Mouse (Mus musculus) myocyte (in vitro differentiated cells): ENCODE data around the gene Adcy10. TPM values are rescaled to one million over a fixed set of nuclear protein-coding genes. Genes with fewer than 3 reads are reported as not detected.

Experiments
- H3K27me3 ChIP-seq: one replicate; pipeline ENCODE4 v1.6.1; 2011; ENCODE audit not compliant: control insufficient read depth, insufficient read depth, insufficient read length
- H3K36me3 ChIP-seq: one replicate; pipeline ENCODE4 v1.6.1; 2011; ENCODE audit not compliant: control insufficient read depth, insufficient read depth
- H3K4me2 ChIP-seq: one replicate; pipeline ENCODE4 v1.6.1; 2011; ENCODE audit warnings: low read depth, control low read depth
- H3K4me3 ChIP-seq: one replicate; pipeline ENCODE4 v1.5.1; 2011; ENCODE audit warnings: mild to moderate bottlenecking, control low read depth, moderate library complexity
- H3K79me2 ChIP-seq: one replicate; pipeline ENCODE4 v1.6.1; 2011; ENCODE audit not compliant: control insufficient read depth, insufficient read depth
- H3ac ChIP-seq: one replicate; pipeline ENCODE4 v1.6.1; 2011; ENCODE audit not compliant: control insufficient read depth, insufficient read length
- CEBPB ChIP-seq: IDR thresholded peaks from 2 replicates; pipeline ENCODE4 v1.6.1; 2011; ENCODE audit warnings: mild to moderate bottlenecking, moderate library complexity; ENCODE audit not compliant: poor library complexity, insufficient read depth, severe bottlenecking
- E2F4 ChIP-seq: IDR thresholded peaks from one replicate; pipeline ENCODE4 v1.6.1; 2011; ENCODE audit warnings: mild to moderate bottlenecking, control low read depth, moderate library complexity; ENCODE audit not compliant: insufficient read depth
- MAX ChIP-seq: IDR thresholded peaks from one replicate; pipeline ENCODE4 v1.6.1; 2011; ENCODE audit warnings: low read depth, mild to moderate bottlenecking, control low read depth
- MYOD1 ChIP-seq, 3 experiments: IDR thresholded peaks; one replicate each; pipeline ENCODE4 v1.6.1; 2011; ENCODE audit warnings: control low read depth in 2 of 3, low read depth in 2 of 3, mild to moderate bottlenecking in 2 of 3, moderate library complexity in 1 of 3; ENCODE audit not compliant: insufficient read length in 2 of 3, control insufficient read depth in 1 of 3
- MYOG ChIP-seq, 3 experiments: IDR thresholded peaks; one replicate each; pipeline ENCODE4 v1.6.1; 2011; ENCODE audit warnings: control low read depth in 2 of 3, low read depth in 2 of 3, mild to moderate bottlenecking in 2 of 3; ENCODE audit not compliant: insufficient read length in 2 of 3, control insufficient read depth in 1 of 3, insufficient read depth in 1 of 3
- POLR2A ChIP-seq: IDR thresholded peaks from one replicate; pipeline ENCODE4 v1.6.1; 2011; ENCODE audit warnings: low read depth, mild to moderate bottlenecking, control low read depth, moderate library complexity; ENCODE audit not compliant: insufficient read length
- POLR2AphosphoS2 ChIP-seq: IDR thresholded peaks from one replicate; pipeline ENCODE4 v1.6.1; 2011; ENCODE audit warnings: low read depth, control low read depth; ENCODE audit not compliant: insufficient read length
- REST ChIP-seq: IDR thresholded peaks from one replicate; pipeline ENCODE4 v1.6.1; 2011; ENCODE audit warnings: mild to moderate bottlenecking, control low read depth, moderate library complexity; ENCODE audit not compliant: insufficient read depth, insufficient read length
- SRF ChIP-seq: IDR thresholded peaks from one replicate; pipeline ENCODE4 v1.6.1; 2011; ENCODE audit warnings: low read depth; ENCODE audit not compliant: control insufficient read depth, insufficient read length
- TCF12 ChIP-seq: IDR thresholded peaks from one replicate; pipeline ENCODE4 v1.6.1; 2011; ENCODE audit warnings: mild to moderate bottlenecking, control low read depth; ENCODE audit not compliant: poor library complexity, insufficient read depth, severe bottlenecking
- TCF3 ChIP-seq: IDR thresholded peaks from one replicate; pipeline ENCODE4 v1.6.1; 2011; ENCODE audit warnings: low read depth, control low read depth; ENCODE audit not compliant: insufficient read length
- USF1 ChIP-seq: IDR thresholded peaks from one replicate; pipeline ENCODE4 v1.6.1; 2011; ENCODE audit warnings: low read depth, mild to moderate bottlenecking, control low read depth, moderate library complexity
- polyA plus RNA-seq: library from polyadenylated mRNA; unstranded; fragments of >200 nt; fragmentation: generic; extraction: Trizol; gene quantifications from one replicate; pipeline ENCODE4 v1.2.1, GENCODE M21; 2012; ENCODE audit warnings: missing spikeins

Gene Adcy10
- polyA plus RNA-seq, 1 experiment: not detected

- TF ChIP-seq SRF (no peak), TCF12 (no peak), REST (no peak), POLR2A (no peak)
- H3K27me3 ChIP-seq: no peaks in the 10 kb centered on the region
- H3K36me3 ChIP-seq: peaks cover 3% of the 10 kb centered on the region
Measured at GRCm38 (mm10) chr1:165604203-165604602, 119.2 kb downstream of the Adcy10 start.

GRCm38 (mm10) chr1:165605108-165605507, 120.1 kb downstream of the Adcy10 start:
- Histone ChIP-seq H3K4me3 (no peak overlapping the region), H3K27me3 (no peaks in the 10 kb centered on the region), H3K36me3 (peaks cover 3% of the 10 kb centered on the region), H3K4me2 (no peak overlapping the region), H3ac (no peak overlapping the region), H3K79me2 (no peaks in the 10 kb centered on the region)
- no peak for TF ChIP-seq MAX
- no peak for TF ChIP-seq POLR2A
- TF ChIP-seq CEBPB: no peak
- no peak for TF ChIP-seq MYOG (IDR thresholded peaks at IDR 0.05; ENCODE audit: control insufficient read depth in 1 of 3, insufficient read depth in 1 of 3, insufficient read length in 2 of 3, low read depth in 2 of 3)

More at GRCm38 (mm10) chr1:165604203-165604602, 119.2 kb downstream of the Adcy10 start:
- Histone ChIP-seq H3K4me2 (no peak overlapping the region), H3K79me2 (no peaks in the 10 kb centered on the region), H3ac (no peak overlapping the region), H3K4me3 (no peak overlapping the region)

GRCm38 (mm10) chr1:165605774-165606173, 120.8 kb downstream of the Adcy10 start:
- H3K4me2 ChIP-seq: no peak overlapping the region
- H3K36me3 ChIP-seq: peaks cover 3% of the 10 kb centered on the region
- H3K79me2 ChIP-seq: no peaks in the 10 kb centered on the region
- no peak overlapping the region for H3ac ChIP-seq
- no peaks in the 10 kb centered on the region for H3K27me3 ChIP-seq
- TF ChIP-seq MYOG (IDR thresholded peaks at IDR 0.05; ENCODE audit: control insufficient read depth in 1 of 3, insufficient read depth in 1 of 3, insufficient read length in 2 of 3, low read depth in 2 of 3): no peak
- no peak for TF ChIP-seq POLR2A
- TF ChIP-seq CEBPB: no peak
- no peak for TF ChIP-seq USF1
- no peak for TF ChIP-seq MAX
- TF ChIP-seq TCF3: no peak
- no peak for TF ChIP-seq REST
- no peak for TF ChIP-seq POLR2AphosphoS2
- no peak for TF ChIP-seq MYOD1 (IDR thresholded peaks at IDR 0.05; ENCODE audit: control insufficient read depth in 1 of 3, insufficient read length in 2 of 3, low read depth in 2 of 3)
- TF ChIP-seq SRF: no peak
- no peak for TF ChIP-seq TCF12
- TF ChIP-seq E2F4: no peak
- H3K4me3 ChIP-seq: no peak overlapping the region

GRCm38 (mm10) chr1:165608904-165609303, 123.9 kb downstream of the Adcy10 start:
- TF ChIP-seq TCF12: no peak
- no peak for TF ChIP-seq USF1
- TF ChIP-seq SRF: no peak
- TF ChIP-seq POLR2AphosphoS2: no peak
- TF ChIP-seq POLR2A: no peak
- no peak for TF ChIP-seq TCF3
- TF ChIP-seq MAX: no peak
- TF ChIP-seq CEBPB: no peak
- no peak for TF ChIP-seq REST
- no peak for TF ChIP-seq MYOG (IDR thresholded peaks at IDR 0.05; ENCODE audit: control insufficient read depth in 1 of 3, insufficient read depth in 1 of 3, insufficient read length in 2 of 3, low read depth in 2 of 3)
- no peak for TF ChIP-seq MYOD1 (IDR thresholded peaks at IDR 0.05; ENCODE audit: control insufficient read depth in 1 of 3, insufficient read length in 2 of 3, low read depth in 2 of 3)
- TF ChIP-seq E2F4: no peak
- Histone ChIP-seq H3K4me3 (no peak overlapping the region), H3K4me2 (no peak overlapping the region), H3K27me3 (no peaks in the 10 kb centered on the region), H3ac (no peak overlapping the region), H3K36me3 (no peaks in the 10 kb centered on the region), H3K79me2 (no peaks in the 10 kb centered on the region)

- no peak overlapping the region for H3K4me3 ChIP-seq
Measured at GRCm38 (mm10) chr1:165609495-165610320, 124.7 kb downstream of the Adcy10 start.

More at GRCm38 (mm10) chr1:165609495-165610320, 124.7 kb downstream of the Adcy10 start:
- H3K36me3 ChIP-seq: no peaks in the 10 kb centered on the region
- no peak overlapping the region for H3K4me2 ChIP-seq
- TF ChIP-seq REST: no peak
- H3K79me2 ChIP-seq: no peaks in the 10 kb centered on the region
- no peak overlapping the region for H3ac ChIP-seq
- no peaks in the 10 kb centered on the region for H3K27me3 ChIP-seq
